Mouse (Mus musculus) cerebellum, adult 2 months (tissue): ENCODE results near the gene Srpk2.

ENCODE experiments used
- CTCF ChIP-seq: fragments of 200-500 bp; IDR thresholded peaks from 2 replicates; pipeline ENCODE4 v1.5.1; 2011; ENCODE audit warnings: low read depth, mild to moderate bottlenecking, control low read depth, low read length, moderate library complexity, borderline replicate concordance; ENCODE audit not compliant: insufficient read depth
- POLR2A ChIP-seq: fragments of 200-500 bp; IDR thresholded peaks from 2 replicates; pipeline ENCODE4 v1.6.1; 2011; ENCODE audit warnings: low read length, control low read depth, borderline replicate concordance; ENCODE audit not compliant: insufficient read depth

- TF ChIP-seq CTCF (no peak), POLR2A (no peak)
Observed at GRCm38 (mm10) chr5:23596326-23596965, 88.0 kb downstream of the Srpk2 start.
